Mouse (Mus musculus): ENCODE measurements around the gene Zfp362. TPM values are rescaled to one million over a fixed set of nuclear protein-coding genes. Genes with fewer than 3 reads are reported as not detected.

The Zfp362 gene
- 11.7 and 13.6 TPM in 2 replicates for polyA plus RNA-seq (2012; rRNA removed)

GRCm38 (mm10) chr4:128806043-128806826, at the start of gene Zfp362:
Zfp362 (minus strand) TSS chr4:128806045.
- under 1% methylated on average over 86 of the region's 111 CpGs for WGBS
- DNase-seq (ENCODE audit: low read depth, low spot score): no peak

- DNase-seq (ENCODE audit: low read depth, low spot score): no peak
- 36% methylated on average over 4 of the region's 4 CpGs for WGBS
Observed at GRCm38 (mm10) chr4:128855613-128856040, 49.8 kb upstream of the Zfp362 start.

- 79% methylated on average over 11 of the region's 11 CpGs for WGBS
- DNase-seq (ENCODE audit: low read depth, low spot score): no peak
Observed at GRCm38 (mm10) chr4:128853117-128853516, 47.3 kb upstream of the Zfp362 start.

GRCm38 (mm10) chr4:128852266-128852887, 46.5 kb upstream of the Zfp362 start:
- 96% methylated on average over 12 of the region's 12 CpGs for WGBS
- no peak for DNase-seq (ENCODE audit: low read depth, low spot score)

- 52% methylated on average over 7 of the region's 7 CpGs for WGBS
- no peak for DNase-seq (ENCODE audit: low read depth, low spot score)
Observed at GRCm38 (mm10) chr4:128849686-128850085, 43.8 kb upstream of the Zfp362 start.

GRCm38 (mm10) chr4:128848961-128849360, 43.1 kb upstream of the Zfp362 start:
- WGBS: 90% methylated on average over 3 of the region's 3 CpGs
- no peak for DNase-seq (ENCODE audit: low read depth, low spot score)

GRCm38 (mm10) chr4:128845367-128845973, 39.6 kb upstream of the Zfp362 start:
- WGBS: 42% methylated on average over 12 of the region's 12 CpGs

GRCm38 (mm10) chr4:128844566-128844965, 38.7 kb upstream of the Zfp362 start:
- no peak for DNase-seq (ENCODE audit: low read depth, low spot score)
- 19% methylated on average over 13 of the region's 13 CpGs for WGBS

More at GRCm38 (mm10) chr4:128845367-128845973, 39.6 kb upstream of the Zfp362 start:
- DNase-seq (ENCODE audit: low read depth, low spot score): no peak

- WGBS: 66% methylated on average over 8 of the region's 8 CpGs
- DNase-seq (ENCODE audit: low read depth, low spot score): no peak
Observed at GRCm38 (mm10) chr4:128841259-128841658, 35.4 kb upstream of the Zfp362 start.

- DNase-seq (ENCODE audit: low read depth, low spot score): no peak
- WGBS: 23% methylated on average over 16 of the region's 16 CpGs
Observed at GRCm38 (mm10) chr4:128839811-128840738, 34.2 kb upstream of the Zfp362 start.

GRCm38 (mm10) chr4:128838202-128838601, 32.4 kb upstream of the Zfp362 start:
- DNase-seq (ENCODE audit: low read depth, low spot score): no peak
- 34% methylated on average over 5 of the region's 5 CpGs for WGBS

- 40% methylated on average over 3 of the region's 3 CpGs for WGBS
- no peak for DNase-seq (ENCODE audit: low read depth, low spot score)
Observed at GRCm38 (mm10) chr4:128824131-128824530, 18.3 kb upstream of the Zfp362 start.

- 50% methylated on average over 12 of the region's 12 CpGs for WGBS
- DNase-seq (ENCODE audit: low read depth, low spot score): no peak
Observed at GRCm38 (mm10) chr4:128820568-128820967, 14.7 kb upstream of the Zfp362 start.

GRCm38 (mm10) chr4:128817011-128817410, 11.2 kb upstream of the Zfp362 start:
- DNase-seq (ENCODE audit: low read depth, low spot score): no peak
- WGBS: 71% methylated on average over 7 of the region's 7 CpGs

- DNase-seq (ENCODE audit: low read depth, low spot score): peak; percentile 91
- WGBS: 5% methylated on average over 16 of the region's 16 CpGs
Observed at GRCm38 (mm10) chr4:128811382-128812056, 5.7 kb upstream of the Zfp362 start.

GRCm38 (mm10) chr4:128806827-128807179, 958 bp upstream of the Zfp362 start:
- DNase-seq (ENCODE audit: low read depth, low spot score): no peak
- WGBS: 0% methylated on average over 15 of the region's 15 CpGs

GRCm38 (mm10) chr4:128805150-128806042, 449 bp downstream of the Zfp362 start:
- no peak for DNase-seq (ENCODE audit: low read depth, low spot score)
- 1% methylated on average over 65 of the region's 74 CpGs for WGBS

Measured in large intestine, adult 2 months (tissue).